Mouse (Mus musculus): Measurements from ENCODE around the gene Piga.

Piga gene

DNA sequence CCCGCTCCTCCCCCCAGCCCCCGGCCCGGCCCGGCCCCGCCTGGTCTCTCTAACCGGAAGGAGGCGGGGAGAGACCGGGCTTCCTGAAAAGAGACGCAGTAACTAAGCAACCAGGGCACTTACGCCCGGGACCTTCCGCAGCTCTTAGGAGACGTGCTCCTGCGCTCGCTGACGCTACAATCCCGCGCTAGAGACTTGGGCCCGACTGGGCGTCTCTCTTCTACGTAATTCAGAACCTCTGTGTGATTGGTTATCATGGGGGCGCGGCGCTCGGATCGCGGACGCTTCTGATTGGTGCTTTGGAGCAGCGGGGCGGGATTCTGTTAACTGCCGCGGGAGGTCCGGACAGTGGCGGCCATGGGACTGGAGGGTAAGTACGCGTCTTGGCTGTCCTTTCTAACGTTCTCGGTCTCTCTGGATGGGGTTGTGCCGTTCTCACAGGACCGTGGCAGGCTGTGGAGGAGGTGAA, at the start of gene Piga:
Piga (plus strand) TSS at position 317 of the 469 bp plus-strand sequence.
- DNase-seq (ENCODE audit: extremely low read depth, low read depth, low spot score), result peak; percentile 65

DNA sequence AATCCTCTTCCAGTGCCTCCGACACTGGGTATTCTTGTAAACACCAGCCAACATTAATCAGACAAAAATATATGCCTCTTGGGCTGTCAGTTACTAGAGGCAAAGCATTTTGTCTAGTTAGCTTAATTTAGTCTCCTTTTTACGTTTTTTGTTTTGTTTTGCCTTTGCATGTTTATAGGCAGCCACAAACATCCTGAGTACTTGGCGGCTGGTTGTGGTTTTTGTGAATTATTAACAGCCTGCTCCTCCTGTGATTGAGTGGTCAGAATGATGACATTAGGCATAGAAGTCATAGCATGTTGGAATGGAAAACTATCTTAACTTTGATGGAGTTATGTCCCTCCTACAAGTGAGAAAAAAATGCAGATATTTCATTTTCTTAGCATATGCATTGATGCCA, 49.0 kb upstream of the Piga start:
- DNase-seq (ENCODE audit: extremely low read depth, low read depth, low spot score), result no peak

DNA sequence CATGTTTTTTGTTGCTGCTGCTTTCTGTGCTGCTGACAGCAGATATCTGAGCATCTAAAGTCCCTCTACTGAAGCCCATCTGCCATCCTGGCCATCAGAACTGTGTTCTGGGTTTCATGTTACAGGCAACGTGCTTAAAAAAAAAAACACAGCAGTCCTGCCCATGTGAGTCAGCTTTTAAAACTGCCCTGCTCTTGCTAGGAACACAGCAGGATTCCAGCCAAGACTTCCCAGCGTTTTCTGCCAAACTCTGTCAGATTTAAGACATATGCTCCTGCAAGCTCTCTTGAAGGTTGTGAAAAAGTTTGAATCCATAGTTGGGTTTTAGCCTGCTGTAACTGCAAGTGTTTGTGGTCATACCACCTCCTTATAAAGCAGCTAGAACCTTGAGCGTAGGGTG, 46.5 kb upstream of the Piga start, which contains the start of gene Vegfd:
Vegfd (plus strand) TSS at position 298 of the 400 bp plus-strand sequence.
- no peak for DNase-seq (ENCODE audit: extremely low read depth, low read depth, low spot score)

DNA sequence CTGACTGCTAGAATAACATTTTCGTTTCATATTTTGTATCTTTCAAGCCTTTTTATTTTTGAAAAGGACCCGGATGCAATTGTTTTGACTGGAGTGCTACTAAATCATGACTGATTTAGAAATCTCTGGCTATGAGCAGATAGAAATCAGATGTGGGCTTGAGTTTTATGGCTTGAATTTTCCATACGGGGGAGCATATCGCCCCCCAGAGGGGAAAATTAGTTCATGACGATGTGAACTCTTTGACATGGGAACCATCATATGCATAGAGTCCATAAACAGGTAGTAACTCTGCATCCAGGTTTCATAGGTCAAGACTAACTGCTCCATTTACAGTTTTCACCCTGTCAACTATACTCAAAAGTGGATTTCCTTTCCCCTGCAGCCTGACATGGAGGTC, 45.0 kb upstream of the Piga start:
- DNase-seq (ENCODE audit: extremely low read depth, low read depth, low spot score), result no peak

DNA sequence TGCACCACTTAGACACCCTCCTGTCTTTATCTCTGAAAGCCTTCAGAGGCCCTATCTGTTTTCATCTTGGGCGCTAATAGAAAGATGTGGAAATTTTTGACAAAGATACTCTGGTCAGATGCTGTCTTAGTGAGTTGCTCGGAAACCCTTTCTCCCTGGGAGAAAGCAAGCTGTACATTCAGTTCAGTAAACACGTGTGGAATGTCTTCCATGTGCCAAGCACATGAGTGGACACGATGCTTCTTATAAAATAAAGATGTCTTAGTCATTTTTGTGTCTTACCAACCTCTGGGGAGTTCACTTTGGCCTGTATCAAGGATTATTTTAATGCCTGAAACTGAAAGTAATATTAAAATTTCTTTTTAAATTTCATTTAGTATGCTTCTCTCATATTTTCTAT, 39.9 kb upstream of the Piga start:
- no peak for DNase-seq (ENCODE audit: extremely low read depth, low read depth, low spot score)

DNA sequence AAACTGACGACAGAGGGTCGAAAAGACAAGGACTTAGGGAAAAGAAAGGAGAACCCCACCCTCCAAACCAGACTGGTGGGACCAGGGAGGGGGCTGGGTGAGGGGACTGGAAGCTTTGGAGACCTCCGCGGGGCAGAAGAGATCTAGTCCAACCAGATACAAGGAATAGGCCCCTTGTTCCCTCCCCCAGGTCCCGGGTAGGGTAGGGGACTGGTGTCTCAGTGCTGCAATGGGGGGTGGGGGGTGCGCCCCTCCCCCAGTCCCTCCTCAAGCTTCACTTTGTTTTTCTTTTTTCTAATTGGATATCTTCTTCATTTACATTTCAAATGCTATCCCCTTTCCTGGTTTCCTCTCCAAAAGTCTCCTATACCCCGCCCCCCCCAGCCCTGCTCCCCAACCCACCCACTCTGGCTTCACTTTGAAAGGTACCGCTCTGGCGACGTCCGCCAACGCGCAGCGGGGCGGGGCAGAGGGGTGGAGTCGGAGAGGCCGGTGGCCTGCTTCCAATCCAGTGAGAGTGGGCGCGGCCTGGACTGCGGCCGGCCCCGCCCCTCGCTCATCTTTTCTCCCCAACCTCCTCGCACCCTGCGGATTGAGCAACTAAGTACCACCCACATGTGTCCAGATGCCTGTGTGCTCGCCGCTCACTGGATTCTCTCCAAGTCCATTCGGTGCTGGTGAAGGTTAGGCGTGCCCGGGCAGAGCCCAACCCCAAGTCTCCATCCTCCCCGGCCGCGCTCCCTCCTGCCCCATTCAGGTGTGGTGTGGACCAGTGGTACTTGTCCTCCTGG, 37.8 kb upstream of the Piga start:
- DNase-seq (ENCODE audit: extremely low read depth, low read depth, low spot score), result peak; percentile 45

DNA sequence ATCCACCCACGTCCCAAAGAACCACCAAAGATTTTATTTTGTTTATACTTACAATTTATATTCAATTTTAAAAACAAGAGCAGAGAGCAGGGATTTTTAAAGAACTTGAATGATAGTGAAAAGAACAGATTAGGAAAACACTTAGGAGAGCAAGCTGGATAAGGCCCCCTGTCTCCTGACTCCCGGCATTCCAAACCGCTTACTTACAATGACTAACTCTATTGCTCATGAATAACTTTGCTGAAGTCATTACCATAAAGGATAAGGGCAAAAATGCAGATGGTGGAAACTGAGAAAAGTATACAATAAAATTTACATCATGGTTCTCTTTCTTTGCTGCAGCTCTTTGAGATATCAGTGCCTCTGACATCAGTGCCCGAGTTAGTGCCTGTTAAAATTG, 25.5 kb upstream of the Piga start:
- DNase-seq (ENCODE audit: extremely low read depth, low read depth, low spot score), result no peak

DNA sequence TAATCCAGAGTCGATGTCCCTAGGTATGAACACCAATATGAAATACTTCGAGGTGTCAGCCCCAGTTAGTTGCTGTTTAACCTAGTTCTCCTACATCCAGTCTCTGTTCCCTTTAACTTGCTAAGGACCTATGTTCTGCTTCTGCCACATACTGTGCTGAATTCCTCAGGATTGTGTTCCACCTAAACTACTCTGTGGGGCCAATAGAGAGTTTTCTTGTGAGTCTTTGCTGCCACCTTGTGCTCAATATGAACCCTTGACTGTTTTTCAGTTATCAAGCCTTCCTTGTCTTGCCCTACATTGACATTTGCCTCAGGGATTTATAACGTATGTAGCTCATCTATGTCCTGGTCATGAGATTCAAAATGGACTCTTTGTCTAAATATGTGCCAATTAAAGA, 21.1 kb upstream of the Piga start:
- no peak for DNase-seq (ENCODE audit: extremely low read depth, low read depth, low spot score)

DNA sequence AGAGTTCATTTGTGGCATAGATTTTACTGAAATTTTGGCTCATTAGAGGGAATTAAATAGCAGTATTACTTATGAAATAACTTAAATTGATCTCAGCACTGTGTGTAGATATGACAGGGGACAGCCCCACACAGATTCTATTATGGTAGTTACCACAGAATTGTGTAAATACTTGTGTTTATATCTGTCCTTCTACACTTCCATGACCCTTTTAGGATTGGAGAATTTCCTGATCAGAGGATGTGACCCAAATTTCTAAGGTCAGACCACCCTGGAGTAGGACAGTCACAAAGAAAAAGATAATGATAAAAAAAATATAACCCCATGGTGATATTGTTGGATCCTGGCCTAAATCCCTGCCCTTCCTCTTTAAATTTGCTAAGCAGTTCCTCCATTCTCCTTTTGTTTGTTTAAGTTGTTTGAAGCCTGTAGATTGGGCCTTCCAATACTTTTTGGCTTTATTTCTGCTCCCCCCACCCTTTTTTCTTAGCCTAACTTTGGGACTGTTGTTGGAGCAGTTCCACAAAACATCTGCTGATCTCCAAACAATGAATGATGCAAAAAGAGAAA, 14.4 kb upstream of the Piga start:
- no peak for DNase-seq (ENCODE audit: extremely low read depth, low read depth, low spot score)

DNA sequence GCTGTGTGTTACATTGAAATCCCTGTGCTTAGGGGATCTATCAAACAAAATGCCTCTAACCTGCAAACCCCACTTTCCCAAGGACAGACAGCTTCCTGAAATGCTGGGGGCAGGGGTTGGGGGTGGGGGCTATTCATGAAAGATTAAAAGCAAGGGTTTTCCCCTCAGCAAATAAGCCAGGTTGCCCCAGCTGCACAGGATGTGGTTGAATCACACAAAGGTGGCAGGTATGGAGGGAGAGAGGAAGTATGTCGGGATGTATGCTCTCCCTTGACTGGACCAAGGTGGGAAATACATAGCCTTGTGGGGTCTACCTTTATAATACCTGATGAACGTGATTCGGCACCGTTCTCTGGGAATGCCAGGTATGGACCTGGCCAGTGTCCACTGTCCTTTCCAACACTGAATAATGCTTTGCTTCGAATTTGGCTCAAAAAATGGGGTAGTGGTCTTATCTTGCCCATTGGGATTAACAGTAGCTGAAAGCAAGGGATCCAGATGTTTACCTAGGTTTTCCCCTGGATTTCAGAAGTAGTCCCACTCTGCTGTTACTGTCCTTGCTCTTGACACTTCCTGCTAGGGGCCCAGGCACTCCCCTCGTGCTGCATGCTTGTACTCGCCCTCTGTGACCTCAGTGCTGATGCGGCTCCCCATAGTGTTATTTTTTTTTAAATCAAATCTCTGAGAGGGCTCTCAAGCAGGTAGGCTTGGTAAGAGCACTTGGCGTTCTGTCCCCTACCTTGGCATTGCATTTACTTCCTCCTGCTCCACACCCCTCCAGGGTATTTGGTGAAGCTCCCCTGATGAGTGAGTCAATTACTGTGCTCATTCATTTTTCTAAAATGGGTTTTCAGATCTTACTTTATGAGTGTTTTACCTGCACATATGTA, 13.2 kb upstream of the Piga start:
- DNase-seq (ENCODE audit: extremely low read depth, low read depth, low spot score), result no peak

DNA sequence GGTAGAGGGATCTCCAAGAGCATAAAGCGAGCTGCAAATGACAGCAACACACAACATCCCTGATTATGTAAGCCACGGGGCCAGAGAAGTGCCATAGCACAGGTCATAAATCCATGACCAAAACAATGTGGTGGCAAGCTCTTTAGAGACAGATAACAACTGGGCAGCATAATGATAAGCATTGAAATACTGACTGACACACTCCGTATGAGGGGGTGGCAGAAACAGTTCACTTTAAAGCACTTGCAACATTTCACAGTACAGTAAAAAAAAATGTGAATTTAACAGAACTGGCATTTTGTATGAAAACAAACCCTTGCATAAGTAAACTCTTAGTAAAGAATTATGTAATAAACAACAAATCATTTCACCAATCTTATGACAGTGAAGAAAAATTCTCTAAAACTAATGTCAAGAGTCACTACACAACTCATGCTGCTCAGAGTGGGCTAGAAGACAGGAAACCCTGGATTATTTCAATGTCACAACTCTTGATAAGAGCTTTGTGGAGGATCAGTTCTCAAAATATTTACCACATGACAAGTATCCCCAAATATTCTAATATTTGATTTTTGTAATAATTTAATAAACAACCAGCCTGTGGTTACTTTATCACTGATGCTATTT, 11.2 kb upstream of the Piga start:
- DNase-seq (ENCODE audit: extremely low read depth, low read depth, low spot score), result no peak

DNA sequence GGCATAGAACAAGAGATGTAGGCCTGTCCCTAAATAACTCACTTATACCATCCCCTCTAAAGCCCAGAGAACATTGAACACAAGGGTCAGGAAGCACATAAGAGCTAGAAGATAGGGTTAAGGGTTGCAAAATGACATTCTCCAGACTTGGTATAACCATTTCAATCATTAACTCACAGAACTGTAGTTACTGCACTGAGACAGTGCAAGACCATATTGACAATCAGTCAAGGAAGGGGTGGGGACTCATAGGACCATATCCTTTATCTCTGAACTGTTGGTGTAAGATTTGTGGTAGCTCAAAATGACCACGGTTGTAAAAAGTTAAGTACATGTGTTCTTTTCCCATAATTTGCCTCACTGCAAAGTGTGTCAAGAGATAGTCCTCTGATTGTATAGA, 9.0 kb upstream of the Piga start:
- DNase-seq (ENCODE audit: extremely low read depth, low read depth, low spot score), result no peak

DNA sequence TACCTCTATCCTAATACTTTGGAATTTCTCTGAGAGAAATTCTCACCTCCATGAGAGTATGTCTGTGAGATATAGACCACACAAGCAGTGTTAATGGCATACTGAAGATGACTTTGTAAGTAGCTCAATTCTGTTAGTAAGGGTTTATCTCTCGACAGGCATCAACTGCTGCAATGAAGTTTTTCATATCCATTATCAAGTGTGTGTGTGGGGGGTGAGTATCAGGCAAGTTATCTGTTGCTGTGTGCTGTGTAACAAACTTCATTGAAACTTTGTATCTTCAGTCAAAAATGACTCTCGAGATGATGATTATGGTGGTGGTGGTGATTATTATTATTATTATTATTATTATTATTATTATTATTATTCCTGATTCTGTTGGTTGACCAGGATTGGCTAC, 2.8 kb upstream of the Piga start:
- DNase-seq (ENCODE audit: extremely low read depth, low read depth, low spot score), result no peak

DNA sequence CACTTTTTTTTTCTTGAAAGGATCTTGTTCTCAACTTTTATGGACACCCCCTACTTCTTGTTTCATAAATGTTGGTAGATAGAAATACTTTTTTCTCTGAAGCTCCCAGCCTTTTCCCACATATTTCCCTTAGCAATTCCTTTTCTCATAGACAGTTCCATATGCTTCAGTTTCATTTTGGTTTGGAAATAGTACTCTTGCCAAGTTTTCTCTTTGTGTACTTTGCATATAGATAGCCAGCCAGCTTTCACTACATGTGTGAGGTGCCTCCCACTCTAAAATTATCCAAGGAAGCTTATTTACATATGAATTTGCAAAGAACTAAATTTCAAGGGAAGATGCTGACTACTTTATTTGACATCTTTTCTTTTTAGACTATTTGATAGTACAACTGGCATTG, 1.6 kb upstream of the Piga start:
- no peak for DNase-seq (ENCODE audit: extremely low read depth, low read depth, low spot score)

DNA sequence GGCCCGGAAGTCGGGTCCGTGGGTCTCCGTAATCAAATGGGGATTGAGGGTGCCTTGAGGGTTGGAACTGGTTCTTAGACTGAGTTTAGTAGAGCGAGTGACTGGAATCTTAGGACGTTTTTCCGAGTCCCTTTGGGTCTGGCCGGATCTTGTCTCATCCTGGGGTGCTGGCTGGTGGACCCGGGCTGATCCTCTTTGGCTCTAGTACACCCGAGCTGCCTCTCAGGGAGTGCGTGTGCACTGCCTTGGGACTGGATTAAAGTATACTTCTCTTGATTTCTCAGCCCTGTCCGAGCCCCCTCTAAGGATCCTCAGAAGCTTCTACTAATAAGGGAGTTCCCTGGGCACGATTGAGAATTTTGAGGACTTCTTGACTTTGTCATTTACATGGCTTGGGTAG, 368 bp downstream of the Piga start:
- DNase-seq (ENCODE audit: extremely low read depth, low read depth, low spot score), result no peak

DNA sequence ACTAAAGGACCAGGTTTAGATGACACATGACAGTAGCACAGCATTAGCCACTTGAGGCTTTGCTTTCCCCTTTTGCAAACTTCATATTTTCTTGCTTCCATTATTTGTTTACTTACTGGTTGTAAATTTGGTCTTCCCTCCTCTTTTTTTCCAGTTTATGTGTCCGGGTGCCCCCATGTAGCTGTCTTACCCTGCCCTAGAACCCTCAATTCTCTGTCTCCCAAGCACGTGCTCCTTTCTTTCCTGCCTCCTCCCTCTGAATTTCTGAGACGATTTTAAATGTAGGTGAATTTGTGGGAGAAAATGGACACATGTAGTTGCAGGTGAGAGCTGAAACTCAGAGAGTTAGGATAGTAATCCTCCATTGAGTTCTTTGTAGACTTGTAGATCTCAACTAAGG, 931 bp downstream of the Piga start:
- DNase-seq (ENCODE audit: extremely low read depth, low read depth, low spot score), result no peak

DNA sequence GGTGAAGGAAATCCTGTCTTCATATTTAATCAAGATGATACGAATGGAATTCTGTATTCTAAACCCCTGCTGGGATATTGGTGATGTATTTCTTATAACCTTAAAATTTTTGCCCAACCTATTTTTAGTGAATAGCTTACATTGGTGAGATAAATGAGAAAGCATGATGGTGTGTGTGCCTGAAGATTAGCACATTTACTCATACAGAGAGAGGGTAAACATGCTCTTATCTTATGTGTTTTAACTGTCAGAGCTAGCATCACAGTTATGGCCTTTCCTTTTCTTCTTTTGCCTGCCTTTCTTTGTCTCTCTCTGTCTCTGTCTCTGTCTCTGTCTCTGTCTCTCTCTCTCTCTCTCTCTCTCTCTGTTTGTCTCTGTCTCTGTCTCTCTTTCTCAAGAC, 5.2 kb downstream of the Piga start:
- no peak for DNase-seq (ENCODE audit: extremely low read depth, low read depth, low spot score)

DNA sequence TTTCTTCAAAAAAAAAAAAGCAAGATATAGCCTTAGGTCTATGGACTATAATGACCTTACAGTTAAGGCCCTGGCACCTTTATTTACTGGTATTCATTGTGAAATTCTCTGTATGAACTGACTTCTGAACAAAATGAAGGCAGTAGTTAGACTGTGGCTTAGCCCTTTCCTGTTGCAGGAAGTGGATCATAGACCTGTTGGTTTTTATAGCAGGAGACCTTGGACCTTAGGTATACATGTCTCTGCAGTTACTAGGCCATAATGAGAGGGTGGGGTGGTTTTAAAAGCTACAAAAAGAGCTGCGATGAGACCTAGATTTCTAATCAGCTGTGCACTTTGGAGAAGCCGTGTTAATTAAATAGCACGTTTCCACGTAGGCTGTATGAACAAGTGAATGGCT, 7.7 kb downstream of the Piga start:
- DNase-seq (ENCODE audit: extremely low read depth, low read depth, low spot score), result no peak

DNA sequence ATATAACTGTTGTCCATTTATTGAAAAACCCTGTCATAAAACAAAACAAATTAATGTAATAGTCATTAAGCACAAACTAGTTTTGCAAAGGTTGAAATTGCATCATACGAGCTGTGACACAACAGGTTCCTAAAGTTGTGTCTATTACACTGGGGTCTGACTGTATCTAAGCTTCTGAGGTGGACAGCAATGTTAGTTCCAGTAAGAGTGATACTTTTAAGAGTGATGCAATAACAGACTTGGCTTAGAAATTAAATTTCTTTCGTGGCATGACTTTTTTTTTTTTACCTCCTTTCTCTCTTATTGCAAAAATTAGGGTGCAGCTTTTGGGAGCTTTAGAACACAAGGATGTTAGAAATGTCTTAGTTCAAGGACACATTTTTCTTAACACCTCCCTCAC, 8.6 kb downstream of the Piga start:
- DNase-seq (ENCODE audit: extremely low read depth, low read depth, low spot score), result no peak

DNA sequence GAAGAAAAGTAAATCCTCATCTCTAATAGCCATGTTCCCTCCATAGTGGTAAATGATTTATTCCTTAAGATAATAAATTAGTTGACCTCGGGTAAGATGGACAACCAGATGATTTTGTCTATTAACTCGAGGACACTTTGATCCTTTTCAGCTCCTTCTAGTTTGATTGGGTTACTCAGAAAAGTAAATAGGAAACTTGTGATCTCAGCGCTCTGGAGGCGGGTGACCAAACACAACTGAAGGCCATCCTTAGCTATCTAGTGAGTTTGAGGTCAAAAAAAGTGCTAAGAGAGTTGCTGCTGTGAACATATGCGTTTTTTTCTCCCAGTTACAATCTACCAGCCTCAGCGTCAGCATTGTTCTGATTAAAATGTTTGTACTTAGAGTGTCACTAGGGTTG, 11.0 kb downstream of the Piga start:
- DNase-seq (ENCODE audit: extremely low read depth, low read depth, low spot score), result no peak

DNA sequence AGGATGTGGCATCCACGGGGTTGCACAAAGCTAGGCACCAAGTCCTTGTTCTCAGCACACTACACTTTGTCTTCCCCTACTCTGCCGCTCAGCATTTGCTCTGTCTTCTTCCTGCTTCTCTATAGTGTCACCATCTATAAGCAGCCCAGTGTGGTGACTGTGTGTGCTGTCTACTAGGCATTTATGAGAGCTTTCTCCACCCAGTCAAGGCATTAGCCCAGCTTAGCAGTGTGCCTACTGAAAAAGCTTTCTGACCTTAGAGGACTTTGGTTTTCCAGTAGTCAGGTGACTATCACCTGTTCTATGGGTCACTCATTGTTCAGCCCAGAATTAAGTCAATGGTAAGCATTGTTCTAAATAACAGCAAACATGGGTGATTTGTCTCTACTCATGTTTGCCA, 11.5 kb downstream of the Piga start:
- DNase-seq (ENCODE audit: extremely low read depth, low read depth, low spot score), result no peak

All from fat pad, adult 2 months (tissue).